Mouse (Mus musculus) thymus, postnatal 25 days (tissue): ENCODE data around the gene Adat1.

Source experiments
- DNase-seq: peaks from one replicate; pipeline ENCODE4 v3.0.0; 2022

Adat1 gene

DNA sequence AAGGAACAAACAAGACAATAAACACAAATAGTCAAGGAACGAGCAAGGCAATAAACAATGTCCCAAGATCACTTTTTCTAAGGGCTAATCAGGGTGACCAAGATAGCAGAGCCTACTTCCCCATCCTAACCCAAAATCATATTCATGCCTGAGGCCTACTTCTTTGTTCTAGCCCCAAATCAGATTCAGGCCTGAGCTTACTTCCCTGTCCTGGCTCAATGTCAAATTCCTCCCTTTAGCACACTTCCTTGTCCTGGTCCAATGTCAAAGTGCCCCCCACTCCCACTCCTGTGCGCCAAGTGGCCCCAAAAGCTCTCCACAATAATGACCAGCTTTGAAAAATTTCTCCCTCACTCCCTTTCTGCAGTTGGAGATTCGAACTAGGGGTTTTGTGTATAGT, 54.9 kb downstream of the Adat1 start:
- DNase-seq = no peak

DNA sequence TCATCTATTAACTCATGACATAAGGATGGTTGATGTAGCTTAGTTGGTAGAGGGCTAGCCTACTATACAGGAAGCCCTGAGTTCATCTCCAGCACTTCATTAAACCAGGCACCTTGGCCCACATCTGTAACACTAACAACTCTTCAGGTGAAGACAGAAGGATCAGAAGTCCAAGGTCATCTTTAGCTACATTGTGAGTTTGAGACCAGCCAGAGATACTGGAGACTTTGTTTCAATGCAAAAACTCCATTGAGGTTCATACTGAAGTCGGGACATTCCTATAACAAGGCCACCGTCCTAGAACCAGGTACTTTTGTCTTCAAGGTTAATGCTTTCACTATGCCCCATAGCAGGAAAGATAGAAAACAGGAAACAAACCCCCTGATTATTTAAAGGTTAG, 57.9 kb downstream of the Adat1 start:
- no peak for DNase-seq

DNA sequence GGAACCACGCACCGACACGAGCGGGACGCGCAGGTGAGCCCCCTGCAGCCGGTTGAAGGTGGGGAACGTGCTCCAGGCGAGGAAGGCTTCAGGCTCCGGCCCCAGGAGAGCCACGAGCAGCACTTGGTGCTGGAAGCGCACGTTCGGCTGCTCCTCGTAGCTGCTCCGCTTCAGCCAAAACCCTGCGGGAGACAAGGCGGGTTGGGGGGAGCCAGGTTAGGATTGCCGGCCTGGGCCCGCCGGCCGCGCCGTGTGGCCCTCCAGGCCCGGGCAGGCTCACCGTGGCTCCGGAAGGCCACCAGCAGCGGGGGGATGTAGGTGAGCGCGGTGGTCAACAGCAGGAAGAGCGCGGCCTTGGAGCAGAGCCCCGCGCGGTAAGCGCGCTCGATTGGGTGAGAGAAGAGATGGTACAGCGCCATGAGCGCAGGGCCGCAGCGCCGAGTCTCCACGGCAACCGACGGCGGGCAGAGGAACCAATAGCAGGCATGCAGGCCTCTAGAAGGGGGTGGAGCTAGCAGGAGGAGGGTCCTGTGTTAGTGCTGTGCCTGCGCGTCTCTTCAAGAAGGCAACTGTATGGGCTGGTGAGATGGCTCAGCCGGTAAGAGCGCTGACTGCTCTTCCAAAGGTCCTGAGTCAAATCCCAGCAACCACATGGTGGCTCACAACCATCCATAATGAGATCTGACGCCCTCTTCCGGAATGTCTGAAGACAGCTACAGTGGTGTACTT, 58.6 kb downstream of the Adat1 start, which contains the start of gene Tmem231:
Gene Tmem231, minus strand, starts transcription at position 534 of the 729 bp plus-strand sequence.
- peak; percentile 85 for DNase-seq

DNA sequence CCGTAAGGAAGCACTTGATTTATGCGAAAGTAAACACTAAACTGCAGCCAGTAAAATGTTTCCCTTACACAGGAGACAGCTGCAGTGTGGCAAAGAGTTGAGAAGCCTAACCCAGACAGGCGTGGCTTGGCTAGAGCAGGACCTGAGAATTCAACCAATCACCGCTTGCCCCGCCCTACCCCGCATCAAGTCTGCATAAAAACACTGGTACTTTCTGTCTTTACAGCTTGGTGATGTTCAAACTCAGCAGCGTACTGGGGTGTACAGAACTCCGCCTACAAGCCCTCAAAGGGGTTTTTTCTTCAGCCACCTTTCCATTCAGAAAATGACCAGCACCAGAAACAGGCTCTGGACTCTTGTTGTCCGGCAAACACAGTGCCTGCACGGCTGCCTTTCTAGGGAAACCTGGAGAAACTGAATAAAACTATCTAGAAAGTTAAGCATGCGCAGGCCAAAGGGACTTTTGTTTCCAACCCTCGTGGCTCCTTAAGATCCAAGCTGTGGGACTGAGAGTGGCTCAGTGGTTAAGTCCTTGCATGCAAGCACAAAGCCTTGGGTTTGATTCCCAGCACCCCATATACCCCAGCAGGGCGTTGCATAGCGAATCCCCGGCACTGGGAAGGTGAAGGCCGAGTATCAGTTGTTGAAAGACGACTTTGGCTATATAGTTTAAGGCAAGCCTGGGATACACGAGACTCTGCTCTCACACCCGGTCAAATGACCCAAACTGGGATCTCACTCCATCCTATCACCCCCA, 59.3 kb downstream of the Adat1 start:
- DNase-seq = peak; percentile 20

- no peak for DNase-seq
Observed at GRCm38 (mm10) chr8:111931721-111932120, 60.4 kb downstream of the Adat1 start.

GRCm38 (mm10) chr8:111929648-111930344, 62.3 kb downstream of the Adat1 start:
- DNase-seq = no peak

DNA sequence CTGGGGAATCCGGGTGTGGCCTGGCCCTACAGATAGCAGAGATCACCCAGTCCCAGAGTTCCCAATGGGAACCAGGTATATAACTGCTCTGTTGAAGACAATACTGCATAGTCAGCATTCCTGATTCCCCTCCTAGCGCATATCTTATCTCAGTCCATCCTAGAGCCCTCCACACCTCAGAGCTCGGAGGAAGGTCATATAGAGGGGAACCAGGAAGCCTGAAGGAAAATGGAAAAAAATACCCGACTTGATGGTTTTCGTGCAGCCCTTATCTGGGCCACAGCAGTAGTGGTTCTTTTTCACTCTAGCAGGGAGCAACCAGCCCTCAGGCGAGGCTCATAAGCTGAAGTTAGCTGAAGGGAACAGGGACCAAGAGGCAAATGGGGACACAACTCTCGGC, 67.1 kb downstream of the Adat1 start:
- DNase-seq = no peak

GRCm38 (mm10) chr8:111923383-111923804, 68.7 kb downstream of the Adat1 start:
- DNase-seq = peak; percentile 44

DNA sequence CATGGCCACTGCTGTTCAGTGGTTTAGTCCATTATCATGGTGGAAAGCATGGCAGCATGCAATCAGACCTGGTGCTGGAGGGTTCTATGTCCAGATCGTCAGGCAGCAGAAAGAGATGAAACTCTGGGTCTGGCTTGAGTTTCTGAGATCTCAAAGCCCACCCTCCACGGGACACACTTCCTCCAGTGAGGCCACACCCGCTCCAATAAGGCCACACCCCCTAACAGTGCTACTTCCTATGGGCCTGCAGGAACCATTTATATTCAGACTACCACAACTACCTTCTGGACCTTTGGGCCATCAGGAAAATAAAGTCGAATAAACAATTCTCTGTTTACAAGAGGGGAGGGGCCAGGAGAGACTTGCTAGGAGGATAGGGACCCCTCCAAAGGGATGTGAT, 71.1 kb downstream of the Adat1 start:
- DNase-seq = no peak

GRCm38 (mm10) chr8:111919663-111920062, 72.4 kb downstream of the Adat1 start:
- DNase-seq = peak; percentile 8
